Mouse (Mus musculus): ENCODE data around the gene Gm11060. TPM values are rescaled to one million over a fixed set of nuclear protein-coding genes. Genes with fewer than 3 reads are reported as not detected.

The Gm11060 gene
- total RNA-seq, 2 experiments from 2014 or later: not detected

Other genes with a start within 250 kb of the Gm11060 start
- under 1 TPM; 0.51 to 0.74 TPM for gene Prrg4, start 242.1 kb upstream of the Gm11060 start, total RNA-seq (2021)
- not detected for gene Ccdc73, start 224.2 kb upstream of the Gm11060 start, total RNA-seq (2021)
- 10 to 100 TPM; 94.8 to 96.1 TPM for gene Eif3m, start 74.9 kb upstream of the Gm11060 start, total RNA-seq (2021)
- gene Wt1, start 34.5 kb downstream of the Gm11060 start, total RNA-seq (2021): under 1 TPM in 1 of 2 experiments, not detected in 1; 0.15 TPM
- gene Them7, start 132.3 kb downstream of the Gm11060 start, total RNA-seq (2021): not detected